Mouse (Mus musculus) kidney, postnatal 0 days (tissue): ENCODE measurements around the gene Acot8. TPM values are rescaled to one million over a fixed set of nuclear protein-coding genes. Genes with fewer than 3 reads are reported as not detected.
A peak's percentile ranks its signal among the peaks of the same experiment; 100 is the strongest.

Source experiments
- ATAC-seq: fragments of 200-750 bp; cut with Nextera tagmentation; replicated peaks from 2 replicates; pipeline ENCODE4 v1.8.0; 2017; ENCODE audit warnings: low read depth, moderate number of reproducible peaks, moderate TSS enrichment, moderate library complexity; ENCODE audit not compliant: low FRiP score
- DNase-seq: peaks from one replicate; pipeline ENCODE4 v3.0.0-alpha.2; 2016; ENCODE audit warnings: low spot score
- H3K27ac ChIP-seq: fragments of 300-500 bp; sonication (generic); 2 replicates; pipeline ENCODE4 v1.5.1; 2014; ENCODE audit warnings: mild to moderate bottlenecking
- H3K27me3 ChIP-seq: fragments of 300-500 bp; sonication (generic); 2 replicates; pipeline ENCODE4 v1.6.1; 2014; ENCODE audit warnings: low read length, mixed read lengths; ENCODE audit not compliant: insufficient read depth
- H3K36me3 ChIP-seq: fragments of 300-500 bp; sonication (generic); 2 replicates; pipeline ENCODE4 v1.6.1; 2014; ENCODE audit warnings: low read length, mixed read lengths; ENCODE audit not compliant: insufficient read depth
- H3K4me1 ChIP-seq: fragments of 300-500 bp; sonication (generic); replicated peaks from 2 replicates; pipeline ENCODE4 v1.6.1; 2014; ENCODE audit warnings: antibody characterized with exemption, low read length, mixed read lengths; ENCODE audit not compliant: insufficient read depth
- H3K4me2 ChIP-seq: fragments of 300-500 bp; sonication (generic); 2 replicates; pipeline ENCODE4 v1.6.1; 2014; ENCODE audit warnings: mild to moderate bottlenecking, low read length, moderate library complexity, mixed read lengths
- H3K4me3 ChIP-seq: fragments of 300-500 bp; sonication (generic); replicated peaks from 2 replicates; pipeline ENCODE4 v1.5.1; 2014; ENCODE audit warnings: low read depth, low read length
- H3K9ac ChIP-seq: fragments of 300-500 bp; sonication (generic); 2 replicates; pipeline ENCODE4 v1.6.1; 2014; ENCODE audit warnings: low read depth, low read length
- H3K9me3 ChIP-seq: fragments of 300-500 bp; sonication (generic); replicated peaks from 2 replicates; pipeline ENCODE4 v1.6.1; 2016; ENCODE audit warnings: low read length, inconsistent platforms, mixed read lengths
- CTCF ChIP-seq: IDR thresholded peaks from 2 replicates; pipeline ENCODE4 v1.5.1; 2016; ENCODE audit warnings: antibody characterized with exemption, low read depth, mild to moderate bottlenecking, moderate library complexity
- WGBS: fragments of 180-500 bp; shearing (Covaris S2); extraction: QIAGEN DNeasy Blood & Tissue Kit; methylation state at CpG from one replicate; pipeline ENCODE4 v1.1.7; 2014; 5-methylcytosine and 5-hydroxymethylcytosine counted together
- polyA plus RNA-seq: library from polyadenylated mRNA; unstranded; fragments of >200 nt; fragmentation: Nextera tagmentation; extraction: Ambion mirVana; gene quantifications from 2 replicates; pipeline ENCODE4 v1.2.1, GENCODE M21; 2015

Gene Acot8
- polyA plus RNA-seq, 1 experiment from 2014 or later = 28.7 TPM

- Histone ChIP-seq H3K4me2 (no peak overlapping the region), H3K9ac (no peak overlapping the region), H3K4me3 (no peak overlapping the region), H3K27ac (no peak overlapping the region), H3K4me1 (no peaks in the 10 kb centered on the region), H3K36me3 (0 out of 2 replicates have a peak, but pooled peaks cover 4% of the 10 kb centered on the region), H3K27me3 (no peaks in the 10 kb centered on the region), H3K9me3 (no peaks in the 10 kb centered on the region)
- ATAC-seq = no peak
- DNase-seq = peak; percentile 13
- TF ChIP-seq CTCF = no peak
- WGBS = 86% methylated on average over 6 of the region's 6 CpGs
Observed at GRCm38 (mm10) chr2:164817206-164817605, 12.5 kb upstream of the Acot8 start.

- no peak for ATAC-seq
- Histone ChIP-seq H3K27ac (no peak overlapping the region), H3K4me2 (no peak overlapping the region), H3K4me3 (no peak overlapping the region), H3K9me3 (no peaks in the 10 kb centered on the region), H3K4me1 (no peaks in the 10 kb centered on the region), H3K36me3 (0 out of 2 replicates have a peak, but pooled peaks cover 4% of the 10 kb centered on the region), H3K9ac (no peak overlapping the region), H3K27me3 (no peaks in the 10 kb centered on the region)
- no peak for TF ChIP-seq CTCF
- DNase-seq = no peak
- WGBS = 90% methylated on average over 8 of the region's 8 CpGs
Observed at GRCm38 (mm10) chr2:164815821-164816220, 11.1 kb upstream of the Acot8 start.

- ATAC-seq (no peak), DNase-seq (no peak)
- Histone ChIP-seq H3K9ac (no peak overlapping the region), H3K4me3 (no peak overlapping the region), H3K4me1 (no peaks in the 10 kb centered on the region), H3K36me3 (0 out of 2 replicates have a peak, but pooled peaks cover 4% of the 10 kb centered on the region), H3K27me3 (no peaks in the 10 kb centered on the region), H3K27ac (no peak overlapping the region), H3K9me3 (no peaks in the 10 kb centered on the region), H3K4me2 (no peak overlapping the region)
- TF ChIP-seq CTCF = no peak
- WGBS = 94% methylated on average over 5 of the region's 5 CpGs
Observed at GRCm38 (mm10) chr2:164815348-164815747, 10.7 kb upstream of the Acot8 start.

- H3K4me1 ChIP-seq = no peaks in the 10 kb centered on the region
- H3K36me3 ChIP-seq = no peaks in the 10 kb centered on the region
- DNase-seq (no peak), ATAC-seq (no peak)
- H3K4me3 ChIP-seq = no peak overlapping the region
- no peak overlapping the region for H3K9ac ChIP-seq
- H3K27ac ChIP-seq = no peak overlapping the region
- no peak for TF ChIP-seq CTCF
- no peak overlapping the region for H3K4me2 ChIP-seq
- H3K27me3 ChIP-seq = no peaks in the 10 kb centered on the region
- no peaks in the 10 kb centered on the region for H3K9me3 ChIP-seq
- 48% methylated on average over 2 of the region's 2 CpGs for WGBS
Observed at GRCm38 (mm10) chr2:164813557-164813956, 8.9 kb upstream of the Acot8 start.

GRCm38 (mm10) chr2:164806614-164807013 lies 1.9 kb upstream of the Acot8 start:
- Histone ChIP-seq H3K27ac (no peak overlapping the region), H3K27me3 (no peaks in the 10 kb centered on the region), H3K9ac (no peak overlapping the region), H3K4me3 (no peak overlapping the region), H3K9me3 (no peaks in the 10 kb centered on the region), H3K4me2 (no peak overlapping the region), H3K4me1 (0 out of 2 replicates have a peak, but pooled peaks cover 19% of the 10 kb centered on the region), H3K36me3 (0 out of 2 replicates have a peak, but pooled peaks cover 5% of the 10 kb centered on the region)
- no peak for TF ChIP-seq CTCF
- DNase-seq (no peak), ATAC-seq (no peak)
- 75% methylated on average over 7 of the region's 7 CpGs for WGBS

GRCm38 (mm10) chr2:164805332-164805718 lies 643 bp upstream of the Acot8 start:
- WGBS = 1% methylated on average over 21 of the region's 21 CpGs
- no peaks in the 10 kb centered on the region for H3K27me3 ChIP-seq
- 0 out of 2 replicates have a peak, but pooled peaks cover 19% of the 10 kb centered on the region for H3K4me1 ChIP-seq
- peak overlapping the region; percentile 76 for H3K4me2 ChIP-seq
- ATAC-seq = peak; percentile 56
- peak overlapping the region; percentile 59 for H3K9ac ChIP-seq
- H3K9me3 ChIP-seq = no peaks in the 10 kb centered on the region
- H3K27ac ChIP-seq = peak overlapping the region; percentile 76
- peak overlapping the region; percentile 76 for H3K4me3 ChIP-seq
- peak; percentile 24 for DNase-seq
- H3K36me3 ChIP-seq = 0 out of 2 replicates have a peak, but pooled peaks cover 5% of the 10 kb centered on the region
- no peak for TF ChIP-seq CTCF

GRCm38 (mm10) chr2:164803921-164804313 lies 765 bp downstream of the Acot8 start:
- ATAC-seq (no peak), DNase-seq (no peak)
- Histone ChIP-seq H3K27ac (no peak overlapping the region), H3K36me3 (peaks cover 7% of the 10 kb centered on the region; the same call in 1 of the 2 replicates), H3K9ac (peak overlapping the region; percentile 77), H3K4me3 (peak overlapping the region; percentile 76), H3K4me2 (peak overlapping the region; percentile 62), H3K27me3 (no peaks in the 10 kb centered on the region), H3K9me3 (no peaks in the 10 kb centered on the region), H3K4me1 (0 out of 2 replicates have a peak, but pooled peaks cover 19% of the 10 kb centered on the region)
- WGBS = 58% methylated on average over 1 of the region's 1 CpGs
- no peak for TF ChIP-seq CTCF
